Mouse (Mus musculus): Measurements from ENCODE around the gene Rin2. TPM values are rescaled to one million over a fixed set of nuclear protein-coding genes. Genes with fewer than 3 reads are reported as not detected.

The Rin2 gene
- total and polyA plus RNA-seq, 2 experiments from 2014 or later = 9.9 to 12.7 TPM

- Histone ChIP-seq H3K9ac (0 out of 2 replicates have a peak overlapping the region, but pooled peaks have one; percentile 64), H3K4me2 (ENCODE audit: low read depth) (peak overlapping the region; percentile 53), H3K4me1 (ENCODE audit: insufficient read depth) (peaks cover 6% of the 10 kb centered on the region; the same call in 1 of the 2 replicates), H3K4me3 (ENCODE audit: low read depth, low read length) (no peak overlapping the region), H3K36me3 (ENCODE audit: insufficient read depth) (no peaks in the 10 kb centered on the region), H3K27me3 (ENCODE audit: insufficient read depth, low read length) (no peaks in the 10 kb centered on the region), H3K27ac (ENCODE audit: low read depth, low read length) (peak overlapping the region; percentile 74), H3K9me3 (ENCODE audit: low read length) (no peaks in the 10 kb centered on the region)
- DNase-seq (peak; percentile 42), ATAC-seq (peak; percentile 7)
- 19% methylated on average over 7 of the region's 7 CpGs for WGBS
- no peak for TF ChIP-seq CTCF (IDR thresholded peaks at IDR 0.05; ENCODE audit: low read depth)
These were observed 184.5 kb downstream of the Rin2 start for GRCm38 (mm10) chr2:145859442-145859931.

- ATAC-seq = peak; percentile 88
- peak overlapping the region; percentile 64 for H3K9ac ChIP-seq
- peak overlapping the region; percentile 74 for H3K27ac ChIP-seq (ENCODE audit: low read depth, low read length)
- TF ChIP-seq CTCF (IDR thresholded peaks at IDR 0.05; ENCODE audit: low read depth) = peak; percentile 58
- H3K9me3 ChIP-seq (ENCODE audit: low read length) = no peaks in the 10 kb centered on the region
- H3K4me1 ChIP-seq (ENCODE audit: insufficient read depth) = peaks cover 6% of the 10 kb centered on the region; the same call in 1 of the 2 replicates
- H3K27me3 ChIP-seq (ENCODE audit: insufficient read depth, low read length) = no peaks in the 10 kb centered on the region
- H3K36me3 ChIP-seq (ENCODE audit: insufficient read depth) = no peaks in the 10 kb centered on the region
- WGBS = 3% methylated on average over 40 of the region's 40 CpGs
- peak overlapping the region; percentile 53 for H3K4me2 ChIP-seq (ENCODE audit: low read depth)
- peak; percentile 80 for DNase-seq
- peak overlapping the region; percentile 35 for H3K4me3 ChIP-seq (ENCODE audit: low read depth, low read length)
These were observed 185.2 kb downstream of the Rin2 start for GRCm38 (mm10) chr2:145859932-145860801.

- Histone ChIP-seq H3K27ac (ENCODE audit: low read depth, low read length) (peak overlapping the region; percentile 29; the same call in 1 of the 2 replicates), H3K4me1 (ENCODE audit: insufficient read depth) (peaks cover 6% of the 10 kb centered on the region; the same call in 1 of the 2 replicates), H3K9ac (peak overlapping the region; percentile 14; the same call in 1 of the 2 replicates), H3K4me2 (ENCODE audit: low read depth) (peak overlapping the region; percentile 53), H3K4me3 (ENCODE audit: low read depth, low read length) (peak overlapping the region; percentile 35), H3K27me3 (ENCODE audit: insufficient read depth, low read length) (no peaks in the 10 kb centered on the region), H3K9me3 (ENCODE audit: low read length) (no peaks in the 10 kb centered on the region), H3K36me3 (ENCODE audit: insufficient read depth) (no peaks in the 10 kb centered on the region)
- ATAC-seq (no peak), DNase-seq (peak; percentile 23)
- WGBS = 35% methylated on average over 8 of the region's 8 CpGs
- TF ChIP-seq CTCF (IDR thresholded peaks at IDR 0.05; ENCODE audit: low read depth) = no peak
These were observed 186.4 kb downstream of the Rin2 start for GRCm38 (mm10) chr2:145861193-145862123.

GRCm38 (mm10) chr2:145862206-145862817 lies 187.3 kb downstream of the Rin2 start:
- DNase-seq (no peak), ATAC-seq (no peak)
- H3K27me3 ChIP-seq (ENCODE audit: insufficient read depth, low read length) = no peaks in the 10 kb centered on the region
- no peak for TF ChIP-seq CTCF (IDR thresholded peaks at IDR 0.05; ENCODE audit: low read depth)
- 26% methylated on average over 10 of the region's 10 CpGs for WGBS
- H3K4me3 ChIP-seq (ENCODE audit: low read depth, low read length) = peak overlapping the region; percentile 35
- H3K36me3 ChIP-seq (ENCODE audit: insufficient read depth) = no peaks in the 10 kb centered on the region
- H3K4me2 ChIP-seq (ENCODE audit: low read depth) = peak overlapping the region; percentile 53
- peak overlapping the region; percentile 14 for H3K9ac ChIP-seq
- 0 out of 2 replicates have a peak overlapping the region, but pooled peaks have one; percentile 30 for H3K27ac ChIP-seq (ENCODE audit: low read depth, low read length)
- peaks cover 6% of the 10 kb centered on the region; the same call in 1 of the 2 replicates for H3K4me1 ChIP-seq (ENCODE audit: insufficient read depth)
- H3K9me3 ChIP-seq (ENCODE audit: low read length) = no peaks in the 10 kb centered on the region

- Histone ChIP-seq H3K4me2 (ENCODE audit: low read depth) (no peak overlapping the region), H3K27ac (ENCODE audit: low read depth, low read length) (no peak overlapping the region), H3K9ac (no peak overlapping the region), H3K9me3 (ENCODE audit: low read length) (no peaks in the 10 kb centered on the region), H3K4me3 (ENCODE audit: low read depth, low read length) (no peak overlapping the region), H3K4me1 (ENCODE audit: insufficient read depth) (no peaks in the 10 kb centered on the region; the same call in 1 of the 2 replicates), H3K27me3 (ENCODE audit: insufficient read depth, low read length) (no peaks in the 10 kb centered on the region), H3K36me3 (ENCODE audit: insufficient read depth) (no peaks in the 10 kb centered on the region)
- 94% methylated on average over 3 of the region's 3 CpGs for WGBS
- ATAC-seq (no peak), DNase-seq (no peak)
- TF ChIP-seq CTCF (IDR thresholded peaks at IDR 0.05; ENCODE audit: low read depth) = no peak
These were observed 190.3 kb downstream of the Rin2 start for GRCm38 (mm10) chr2:145865344-145865743.

GRCm38 (mm10) chr2:145866238-145866637 lies 191.2 kb downstream of the Rin2 start:
- Histone ChIP-seq H3K27ac (ENCODE audit: low read depth, low read length) (no peak overlapping the region), H3K9me3 (ENCODE audit: low read length) (no peaks in the 10 kb centered on the region), H3K4me1 (ENCODE audit: insufficient read depth) (no peaks in the 10 kb centered on the region; the same call in 1 of the 2 replicates), H3K4me3 (ENCODE audit: low read depth, low read length) (no peak overlapping the region), H3K9ac (no peak overlapping the region), H3K36me3 (ENCODE audit: insufficient read depth) (no peaks in the 10 kb centered on the region), H3K4me2 (ENCODE audit: low read depth) (no peak overlapping the region), H3K27me3 (ENCODE audit: insufficient read depth, low read length) (no peaks in the 10 kb centered on the region)
- no peak for TF ChIP-seq CTCF (IDR thresholded peaks at IDR 0.05; ENCODE audit: low read depth)
- WGBS = 98% methylated on average over 3 of the region's 3 CpGs
- DNase-seq (no peak), ATAC-seq (no peak)

Measured in forebrain, postnatal 0 days (tissue).